Mouse (Mus musculus): ENCODE results near the gene Prr29.
"Not testable (repeated sequence)": the region's sequence is repeated elsewhere in the genome, so short reads cannot be mapped to it uniquely, and the experiment has no call there.

Prr29 gene

DNA sequence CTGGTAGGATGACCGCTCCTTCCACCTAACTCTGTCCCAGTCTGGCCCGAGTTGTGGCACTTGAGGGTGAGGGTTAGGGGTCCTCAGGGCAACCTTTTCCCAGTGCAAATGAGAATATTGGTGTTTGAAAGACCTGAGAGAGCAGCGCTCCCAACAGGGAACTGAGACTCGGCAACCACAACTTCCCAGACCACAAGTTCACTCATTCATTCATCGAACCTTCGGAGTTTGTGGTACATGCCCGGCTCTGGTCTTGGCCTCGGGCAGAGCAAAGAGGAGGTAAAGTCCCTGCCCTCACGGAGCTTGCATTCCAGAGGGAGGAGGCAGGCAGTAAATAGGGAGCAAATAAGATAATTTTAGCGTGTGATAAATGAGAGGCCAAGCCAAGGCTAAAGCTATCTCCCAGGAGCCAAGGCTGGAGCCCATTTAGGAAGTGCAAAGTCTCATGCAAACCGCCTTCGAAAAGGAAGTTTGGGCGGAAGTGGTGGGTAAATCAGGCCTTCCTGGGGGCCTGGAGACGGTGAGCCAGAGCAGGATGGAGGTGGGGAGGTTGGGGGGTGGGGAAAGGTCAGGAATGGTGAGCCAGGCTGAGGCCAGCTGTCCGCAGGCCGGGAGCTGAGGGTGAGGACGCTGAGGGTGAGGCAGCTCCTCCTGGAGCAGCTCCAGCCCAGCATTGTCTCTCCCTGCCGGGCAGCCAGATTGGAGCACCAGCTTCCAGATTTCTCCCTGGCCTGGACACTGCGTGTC is 9.7 kb upstream of the Prr29 start:
- no peak for DNase-seq

DNA sequence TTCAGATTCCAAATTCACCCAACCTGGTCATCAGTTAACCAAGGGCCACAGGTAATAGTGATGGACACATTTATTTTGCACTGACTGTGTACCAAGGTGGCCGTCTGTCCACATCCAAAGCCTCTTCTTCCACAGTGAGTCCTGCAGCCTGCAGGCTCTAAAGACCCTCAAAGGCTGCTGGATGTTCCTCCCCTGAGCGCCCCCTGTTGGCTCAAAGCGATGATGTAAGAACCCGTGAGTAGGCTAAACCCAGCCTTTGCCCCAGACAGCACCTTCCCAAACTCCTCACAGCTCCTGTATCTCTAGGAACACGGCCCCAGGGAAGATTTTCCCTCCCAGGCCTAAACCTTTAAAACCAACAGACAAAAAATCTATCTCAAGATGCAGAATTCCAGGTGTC is 5.9 kb upstream of the Prr29 start:
- DNase-seq = no peak

DNA sequence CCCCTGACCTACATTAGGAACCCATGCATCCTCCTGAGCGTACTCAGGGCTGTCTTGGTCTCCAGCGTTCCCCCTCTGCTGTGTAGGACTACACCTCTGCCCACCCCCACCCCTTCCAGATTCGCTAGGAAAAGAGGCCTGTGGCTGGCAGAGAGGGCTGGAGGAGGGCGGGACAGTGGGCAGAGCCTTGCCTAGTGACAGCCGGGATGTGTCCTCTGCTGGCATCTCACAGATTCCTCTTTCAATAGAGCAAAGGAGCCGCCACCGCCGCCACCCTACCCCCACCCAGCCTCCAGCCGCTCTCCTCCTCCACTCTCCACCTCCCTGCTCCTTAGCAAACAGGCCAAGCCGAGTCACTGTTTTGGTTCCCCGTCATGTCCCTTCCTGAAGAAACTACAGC is 560 bp upstream of the Prr29 start:
- DNase-seq = no peak

DNA sequence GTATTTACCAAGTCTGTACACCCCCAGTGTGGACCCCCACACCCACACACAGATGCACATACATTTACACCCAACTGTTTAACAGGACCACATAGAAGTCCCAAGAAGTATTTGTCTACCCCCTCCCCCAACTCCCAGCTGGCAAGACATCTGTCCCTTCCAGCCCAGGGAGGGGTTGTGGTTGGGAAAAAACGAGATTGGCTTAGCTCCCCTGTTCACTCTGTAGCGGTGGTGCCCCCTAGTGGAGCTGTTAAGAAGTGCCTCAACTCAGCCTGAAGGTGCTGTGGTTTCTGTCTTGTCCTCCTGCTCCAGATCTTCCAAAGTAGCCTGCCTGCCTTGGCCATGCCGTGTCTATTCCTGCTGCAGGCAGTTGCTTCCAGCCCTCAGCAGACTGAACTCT is 1.0 kb downstream of the Prr29 start:
- peak; percentile 82 for DNase-seq

DNA sequence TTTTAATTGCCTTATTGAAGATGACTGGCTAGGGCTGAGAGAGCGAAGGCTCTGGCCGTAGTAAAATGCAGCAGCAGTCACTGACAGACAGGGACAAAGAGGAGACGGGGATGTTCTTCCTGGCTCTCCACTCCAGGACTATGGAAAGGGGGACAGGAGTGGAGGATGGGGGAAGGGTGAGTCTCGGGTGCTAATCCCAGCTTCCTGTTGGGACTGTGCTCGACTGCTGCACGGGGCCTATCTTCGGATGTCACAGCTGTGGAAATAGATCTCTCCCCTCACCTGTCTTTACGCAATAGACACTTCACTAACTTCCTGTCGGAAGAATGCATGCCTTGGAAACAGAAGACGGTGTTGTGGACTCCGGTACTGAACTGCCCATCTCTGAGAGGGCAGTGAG is 8.7 kb downstream of the Prr29 start:
- no peak for DNase-seq

DNA sequence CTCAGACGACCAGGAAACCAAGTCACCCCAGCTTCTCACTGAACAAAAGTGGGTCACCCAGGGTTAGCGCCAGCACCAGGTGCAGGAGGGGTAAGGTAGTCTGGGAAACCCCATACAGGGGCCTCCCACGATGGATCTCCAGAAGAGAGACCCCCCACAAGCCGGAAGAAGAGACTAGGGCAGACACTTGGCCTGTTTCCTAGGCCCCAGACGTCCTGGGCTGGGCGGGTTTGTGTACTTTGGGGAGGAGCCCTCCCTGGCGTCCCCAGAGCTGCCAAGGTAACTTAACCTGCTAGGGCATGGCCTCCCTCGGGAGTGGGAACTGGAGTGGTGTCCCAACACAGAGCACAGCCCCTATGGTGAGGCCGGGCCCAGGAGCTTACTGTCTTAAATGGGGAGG is 9.3 kb downstream of the Prr29 start:
- no peak for DNase-seq

DNA sequence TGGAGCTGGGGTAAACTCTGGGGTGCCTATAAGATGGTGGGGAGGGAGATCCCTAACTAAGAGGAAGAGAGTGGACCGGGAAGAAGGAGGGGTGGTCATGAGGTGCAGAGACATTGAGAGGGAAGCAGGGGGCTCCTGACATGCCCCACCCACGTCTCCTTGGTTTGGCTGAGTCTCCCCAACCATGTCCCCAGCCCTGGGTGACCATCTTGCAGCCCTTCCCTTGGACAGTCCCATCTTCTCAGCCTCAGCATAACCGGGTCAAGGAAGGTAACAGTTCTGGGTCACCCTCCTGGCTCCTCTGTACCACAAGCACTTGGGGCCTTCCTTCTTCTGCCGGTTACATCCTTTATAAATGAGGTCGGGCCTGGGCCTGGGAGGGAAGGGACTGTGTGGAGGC is 9.7 kb downstream of the Prr29 start:
- DNase-seq = no peak

DNA sequence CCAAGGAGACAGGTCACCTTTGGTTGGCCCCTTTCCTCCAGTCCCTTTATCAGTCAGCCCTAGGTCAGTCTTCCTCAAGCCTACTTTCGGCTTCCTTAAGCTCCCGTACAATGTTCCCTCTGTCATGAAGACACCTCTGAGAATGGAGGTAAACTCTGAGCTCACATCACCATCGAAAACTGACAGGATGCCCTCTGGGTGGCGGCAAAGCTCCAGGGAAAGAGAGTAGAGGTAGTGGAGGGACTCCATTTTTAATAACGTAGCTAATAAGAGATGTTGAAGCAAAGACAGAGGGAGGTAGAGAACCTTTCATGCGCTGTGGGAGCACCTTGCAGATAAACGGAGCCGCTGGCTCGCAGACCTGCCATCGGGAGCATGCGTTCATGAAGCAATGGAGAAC is 15.7 kb downstream of the Prr29 start:
- no peak for DNase-seq

DNA sequence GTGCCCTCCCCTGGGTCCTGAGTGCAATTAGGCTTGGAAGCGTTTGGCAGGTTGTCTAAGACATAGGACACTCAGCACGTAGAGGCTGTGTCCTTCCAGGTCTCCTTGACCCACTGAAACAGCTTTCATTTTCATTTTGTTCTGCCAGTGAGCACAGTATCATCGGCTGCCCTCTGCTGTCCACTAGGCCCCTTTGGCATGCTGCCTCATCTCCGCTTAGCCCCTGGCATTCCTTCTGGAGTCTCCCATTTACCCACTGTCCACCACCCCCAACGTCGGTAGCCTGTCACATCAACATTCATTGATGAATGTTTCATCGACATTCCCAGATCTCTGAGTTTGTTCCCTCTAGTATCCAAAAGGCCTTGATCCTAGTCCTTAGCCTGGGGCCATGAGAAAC is 16.6 kb downstream of the Prr29 start:
- DNase-seq = no peak

DNA sequence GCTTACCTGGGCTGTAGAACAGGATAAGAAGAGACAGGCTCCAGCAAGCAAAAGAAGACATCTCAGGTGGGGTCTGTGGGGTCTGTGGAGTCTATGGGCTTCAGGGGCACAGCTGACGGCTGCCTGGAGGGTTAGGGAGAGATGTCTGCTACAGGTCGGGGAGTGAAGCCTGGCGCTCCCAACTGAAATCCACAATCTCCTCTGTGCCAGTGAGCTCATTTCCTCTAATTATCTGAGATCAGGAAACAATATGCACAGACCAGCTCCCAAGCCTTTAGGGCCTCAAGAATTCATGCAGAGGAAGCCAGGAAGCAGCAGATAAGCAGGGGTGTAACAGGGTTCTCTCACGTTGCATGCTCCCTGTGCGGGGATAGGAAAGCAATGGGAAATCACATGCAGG is 17.2 kb downstream of the Prr29 start:
- no peak for DNase-seq

DNA sequence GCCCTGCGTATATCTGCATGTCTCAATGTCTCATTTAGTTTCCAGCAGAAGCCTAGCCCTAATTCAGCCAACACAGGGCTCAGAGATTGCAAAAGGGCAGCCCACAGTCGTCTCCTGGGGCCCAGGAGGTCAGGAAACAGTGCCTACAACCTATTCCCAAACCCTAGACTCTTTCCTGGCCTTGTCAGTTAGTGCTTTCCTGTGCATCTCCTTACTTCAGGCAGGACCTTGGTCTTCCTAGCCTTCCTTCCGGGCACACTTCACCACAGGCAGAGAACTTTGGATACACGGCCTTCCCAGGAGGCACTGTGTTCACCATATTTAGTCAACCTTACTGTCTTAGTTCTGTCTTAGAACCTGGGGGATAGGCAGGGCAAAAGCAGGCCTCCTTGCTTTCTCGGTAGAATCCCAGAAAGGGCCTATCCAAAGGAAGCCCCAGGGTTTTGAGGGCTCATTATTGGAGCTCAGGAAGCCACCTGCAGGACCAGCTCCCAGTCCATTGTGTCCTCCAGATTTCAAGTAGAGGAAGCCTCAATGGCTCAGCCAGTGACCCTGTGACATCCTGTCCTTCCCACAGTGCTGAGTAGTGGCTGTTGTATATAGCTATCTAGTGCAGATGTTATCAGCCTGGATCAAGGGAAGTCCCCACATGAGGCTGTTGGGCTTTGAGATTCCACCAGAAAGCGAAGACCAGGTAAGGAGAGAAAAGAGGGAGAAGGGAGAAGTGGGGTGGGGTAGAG is 17.9 kb downstream of the Prr29 start:
- no peak for DNase-seq

DNA sequence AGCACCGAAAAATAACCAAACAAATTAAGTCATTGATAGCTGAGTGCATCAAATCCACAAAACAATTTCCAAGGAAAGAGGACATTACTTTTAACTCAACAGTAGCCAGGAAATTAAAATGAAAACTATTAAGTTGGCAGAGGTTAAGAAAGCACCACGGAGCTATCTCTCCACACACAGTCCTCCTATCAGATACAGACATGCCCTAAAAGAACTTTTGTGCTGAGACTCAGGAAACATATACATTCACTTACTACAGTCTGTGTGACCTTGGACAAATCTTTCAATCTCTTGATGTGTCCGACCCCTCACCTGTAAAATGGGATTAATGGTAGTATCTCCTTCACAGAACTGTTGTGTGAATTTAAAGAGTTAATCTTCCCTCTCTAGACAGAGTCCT is 21.1 kb downstream of the Prr29 start:
- no peak for DNase-seq

DNA sequence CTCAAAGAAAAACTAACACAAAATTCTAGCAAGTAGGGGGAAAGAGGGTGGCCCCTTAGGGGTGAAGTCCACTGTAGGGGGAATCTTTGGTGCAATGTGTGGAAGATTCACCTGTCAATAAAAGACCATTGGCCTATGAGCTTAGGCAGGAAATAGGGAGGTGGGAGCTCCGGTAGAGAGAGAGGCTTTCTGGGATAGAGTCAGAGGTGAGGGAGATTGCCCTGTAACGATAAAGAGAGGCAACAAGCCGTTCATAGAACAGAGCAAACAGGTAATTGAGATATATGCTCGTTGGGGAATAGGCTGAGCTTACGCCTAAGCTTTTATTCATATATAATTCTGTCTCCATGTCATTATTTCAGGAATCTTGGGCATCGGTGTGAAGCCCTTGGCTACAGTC is 21.7 kb downstream of the Prr29 start:
- no peak for DNase-seq

DNA sequence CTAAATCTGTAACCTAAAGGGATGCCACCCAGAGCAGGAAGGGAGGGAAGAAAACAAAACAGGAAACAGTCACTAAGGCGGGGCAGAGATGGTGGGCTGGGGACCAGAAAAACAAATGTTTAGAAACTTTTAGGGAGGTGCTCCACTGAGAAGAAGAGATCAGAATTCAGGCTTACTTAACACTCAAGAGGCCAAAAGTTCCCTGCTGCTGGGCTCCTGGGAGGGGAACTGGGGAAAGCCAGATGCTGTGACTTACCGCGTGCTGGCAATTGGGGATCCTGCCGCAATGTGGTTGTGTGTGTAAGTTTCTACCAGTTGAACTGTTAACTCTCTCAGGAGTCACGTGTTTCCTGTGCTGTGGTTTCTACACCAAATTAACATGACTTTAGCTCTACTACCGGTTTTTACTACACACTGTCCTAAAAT is 22.5 kb downstream of the Prr29 start, which contains the start of gene Icam2:
TSS of gene Icam2 (minus strand) at position 285 of the 426 bp plus-strand sequence.
- no peak for DNase-seq

DNA sequence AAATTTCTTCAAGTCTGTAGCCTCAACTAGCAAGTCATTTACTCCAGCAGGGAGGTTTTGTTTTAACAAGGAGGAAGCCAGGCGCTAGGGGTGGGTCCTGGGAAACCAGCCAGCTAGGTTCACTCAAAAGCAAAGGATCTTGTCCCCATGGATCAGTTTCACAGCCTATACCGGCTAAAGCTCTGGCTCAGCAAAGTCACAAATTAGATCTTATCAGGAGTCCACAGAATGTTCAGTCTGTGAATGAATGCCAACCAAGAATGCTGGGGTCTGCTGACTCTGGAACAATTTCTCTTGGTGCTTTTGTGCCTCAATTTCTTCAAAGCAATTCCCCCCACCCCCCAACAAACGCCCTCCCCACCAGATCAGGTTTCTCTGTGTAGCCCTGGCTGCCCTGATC is 24.3 kb downstream of the Prr29 start:
- no peak for DNase-seq

DNA sequence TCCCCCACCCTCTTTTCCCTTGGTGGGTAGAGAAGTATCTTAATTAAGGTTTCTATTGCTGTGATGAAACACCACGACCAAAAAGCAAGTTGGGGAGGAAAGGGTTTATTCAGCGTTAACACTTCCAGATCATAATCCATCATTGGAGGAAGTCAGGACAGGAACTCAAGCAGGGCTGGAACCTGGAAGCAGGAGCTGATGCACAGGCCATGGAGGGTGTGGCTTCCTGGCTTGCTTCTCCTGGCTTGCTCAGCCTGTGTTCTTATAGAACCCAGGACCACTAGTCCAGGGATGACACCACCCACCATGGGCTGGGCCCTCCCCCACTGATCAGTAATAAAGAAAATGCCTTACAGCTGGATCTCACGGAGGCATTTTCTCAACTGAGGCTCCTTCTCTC is 25.5 kb downstream of the Prr29 start:
- DNase-seq = no peak

DNA sequence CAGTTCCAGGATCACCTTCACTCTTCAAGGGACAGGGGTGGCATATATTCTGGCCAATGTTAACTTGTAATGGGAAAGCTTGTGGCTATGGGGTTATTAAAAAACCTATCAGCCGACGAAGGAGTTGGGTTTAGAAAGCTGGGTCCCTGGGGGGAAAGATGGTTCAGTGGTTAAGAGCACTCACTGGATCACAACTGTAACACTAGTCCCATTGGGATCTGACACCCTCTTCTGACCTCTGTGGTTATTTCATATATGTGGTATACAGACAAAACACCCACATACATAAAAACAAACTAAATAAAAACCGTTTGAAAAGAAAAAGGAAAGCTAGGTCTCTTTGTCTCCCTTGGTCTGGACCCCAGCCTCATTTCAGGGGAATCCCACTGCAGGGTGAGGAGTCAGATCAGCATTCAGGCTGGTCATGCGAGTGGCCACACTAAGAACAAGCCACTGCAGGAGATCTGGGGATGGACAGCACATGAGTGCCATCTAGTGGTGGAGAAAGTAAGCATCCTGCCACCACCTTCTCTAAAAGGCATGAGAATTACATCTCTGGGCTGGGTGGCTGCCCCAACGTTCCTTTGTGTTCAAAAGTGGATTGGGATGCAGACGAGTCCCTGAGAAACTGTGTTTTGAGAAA is 26.4 kb downstream of the Prr29 start:
- peak; percentile 61 for DNase-seq

DNA sequence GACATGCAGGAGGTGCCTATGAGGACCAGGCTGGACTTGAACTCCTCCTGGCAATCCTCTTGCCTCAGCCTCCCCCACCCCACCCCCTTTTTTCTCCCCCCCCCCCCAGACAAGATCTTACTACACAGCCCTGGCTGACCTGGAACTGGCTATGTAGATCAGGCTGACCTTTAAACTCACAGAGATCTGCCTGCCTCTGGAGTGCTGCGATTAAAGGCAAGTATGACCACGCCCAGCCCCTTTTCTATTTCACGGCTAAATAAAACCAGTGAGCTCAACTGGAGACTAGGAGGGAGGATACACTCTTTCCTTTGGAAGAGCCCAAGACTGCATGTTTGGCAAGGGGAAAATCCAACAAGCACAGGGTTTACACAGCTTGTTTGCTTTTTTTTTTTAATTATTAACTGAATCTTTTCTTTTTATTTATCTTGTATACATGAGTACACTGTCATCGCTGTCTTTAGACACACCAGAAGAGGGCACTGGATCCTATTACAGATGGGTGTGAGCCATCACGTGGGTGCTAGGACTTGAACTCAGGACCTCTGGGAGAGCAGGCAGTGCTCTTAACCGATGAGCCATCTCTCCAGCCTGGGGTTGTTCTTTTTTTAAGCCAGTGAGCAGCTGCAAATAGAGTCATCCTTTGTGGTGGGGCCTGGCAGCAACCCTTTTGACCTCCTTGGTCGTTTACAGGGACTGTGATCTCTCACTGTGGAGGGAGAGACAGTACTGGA is 27.5 kb downstream of the Prr29 start:
- DNase-seq = no peak

DNA sequence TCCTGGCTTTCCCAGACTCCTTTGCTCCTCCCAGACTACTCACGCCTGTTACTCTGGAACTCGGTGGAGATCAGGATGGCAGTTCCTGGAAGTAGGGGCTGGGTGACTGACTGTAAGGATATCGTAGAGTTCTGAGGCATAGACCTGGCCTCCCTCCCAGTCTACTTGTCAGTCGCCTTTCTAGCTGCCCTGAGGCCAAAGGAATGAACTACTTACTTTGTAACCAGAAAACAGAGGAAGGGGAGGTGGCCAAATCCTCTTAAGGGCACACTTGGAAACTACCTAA is 28.0 kb downstream of the Prr29 start:
- DNase-seq = no peak

DNA sequence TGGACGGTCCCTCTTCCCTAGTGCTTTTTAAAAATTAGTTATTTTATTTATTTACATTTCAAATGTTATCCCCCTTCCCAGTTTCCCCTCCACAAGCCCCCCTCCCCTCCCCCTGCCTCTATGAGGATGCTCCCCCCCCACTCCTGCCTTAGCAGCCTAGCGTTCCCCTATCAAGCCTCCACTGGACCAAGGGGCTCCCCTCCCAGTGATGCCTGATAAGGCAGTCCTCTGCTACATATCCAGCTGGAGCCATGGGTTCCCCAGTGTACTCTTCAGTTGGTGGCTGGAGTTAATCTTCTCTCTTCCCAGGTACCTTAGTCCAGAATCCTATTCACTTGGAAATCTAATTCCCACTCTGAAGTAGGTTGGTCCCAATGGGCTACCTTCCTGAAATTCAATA is 28.8 kb downstream of the Prr29 start:
- not testable (repeated sequence) for DNase-seq

DNA sequence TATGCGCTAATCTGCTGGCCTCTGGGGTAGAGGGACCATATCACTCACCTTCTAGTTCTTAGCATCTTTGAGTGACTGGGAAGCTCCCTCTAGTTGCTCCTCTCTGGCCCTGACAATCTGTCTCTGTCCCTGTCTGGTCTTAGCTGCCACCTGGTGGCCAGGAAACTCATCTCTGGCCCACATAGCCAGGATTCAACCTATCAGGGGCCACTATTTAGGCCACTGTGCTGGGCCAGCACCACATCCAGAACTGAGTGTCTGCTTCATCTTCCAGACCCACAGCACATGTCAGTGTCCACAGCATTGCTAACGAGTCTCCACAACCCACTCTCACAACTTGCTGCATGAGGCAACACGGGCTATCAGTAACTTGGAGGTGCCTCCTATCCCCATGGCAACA is 32.4 kb downstream of the Prr29 start:
- no peak for DNase-seq

DNA sequence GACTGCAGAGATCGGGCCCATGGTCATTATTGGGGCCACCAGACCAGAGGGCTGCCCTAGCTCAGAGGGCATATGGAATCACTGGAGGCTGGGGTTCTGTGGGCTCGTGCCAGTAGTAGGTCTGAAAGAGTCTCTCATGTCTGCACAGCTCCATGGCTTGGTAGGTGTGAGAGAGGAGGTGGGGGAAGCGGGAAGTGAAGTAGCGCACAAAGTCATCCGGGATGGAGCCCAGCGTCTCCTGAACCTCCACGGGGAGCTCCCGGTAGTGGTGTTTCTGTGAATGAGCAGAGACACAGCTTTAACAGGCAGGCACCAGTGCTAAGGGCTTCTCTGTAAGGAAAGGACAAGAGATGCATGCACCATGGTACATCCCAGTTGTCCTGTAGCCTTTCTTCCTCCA is 33.2 kb downstream of the Prr29 start:
- DNase-seq = no peak

DNA sequence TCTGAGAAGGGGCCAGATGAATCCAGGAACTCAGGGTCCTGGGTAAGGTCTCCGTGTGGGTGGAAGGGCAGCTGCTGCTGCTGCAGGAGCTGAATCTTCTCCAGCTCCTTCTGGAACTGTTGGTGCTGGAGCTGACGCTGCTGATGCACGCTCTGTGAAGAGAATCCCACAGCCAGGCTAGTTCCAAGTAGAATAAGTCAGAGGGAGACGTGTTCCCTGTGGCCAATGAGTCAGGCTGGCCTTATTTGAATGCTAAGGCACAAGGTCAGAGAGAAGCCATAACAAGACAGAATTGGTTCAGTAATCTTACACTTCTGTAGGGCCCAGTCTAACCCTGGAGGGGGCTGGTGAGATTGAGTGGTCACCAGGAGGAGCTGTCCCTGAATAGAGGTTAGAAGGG is 44.7 kb downstream of the Prr29 start:
- no peak for DNase-seq

DNA sequence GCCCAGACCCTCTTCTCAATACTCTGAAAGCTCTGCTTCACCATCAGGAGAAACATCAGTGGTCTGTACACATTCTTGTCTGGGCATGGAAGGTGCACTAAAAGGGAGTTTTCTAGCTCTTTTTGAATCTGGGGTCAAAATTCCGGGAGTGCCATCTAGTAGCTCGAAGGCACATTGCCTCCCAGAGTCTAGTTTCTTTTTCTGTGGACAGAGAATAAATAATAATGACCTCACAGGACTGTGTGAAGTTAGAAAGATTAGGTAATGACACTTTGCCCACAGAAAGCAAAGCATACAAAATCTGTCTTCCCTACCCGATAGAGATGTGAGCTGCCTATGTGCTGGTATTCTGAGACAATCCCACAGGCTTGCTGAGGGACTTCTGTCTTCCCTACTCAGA is 45.2 kb downstream of the Prr29 start:
- DNase-seq = no peak

Data from layer of hippocampus, adult 9-11 months (tissue).